Mouse (Mus musculus): ENCODE measurements at regions not wholly inside any gene's neighbourhood (a gene's known extent, or its start where the extent isn't known, plus 50 kb on each side); places are given as distances from the start of the nearest gene placed in this dataset.

DNA sequence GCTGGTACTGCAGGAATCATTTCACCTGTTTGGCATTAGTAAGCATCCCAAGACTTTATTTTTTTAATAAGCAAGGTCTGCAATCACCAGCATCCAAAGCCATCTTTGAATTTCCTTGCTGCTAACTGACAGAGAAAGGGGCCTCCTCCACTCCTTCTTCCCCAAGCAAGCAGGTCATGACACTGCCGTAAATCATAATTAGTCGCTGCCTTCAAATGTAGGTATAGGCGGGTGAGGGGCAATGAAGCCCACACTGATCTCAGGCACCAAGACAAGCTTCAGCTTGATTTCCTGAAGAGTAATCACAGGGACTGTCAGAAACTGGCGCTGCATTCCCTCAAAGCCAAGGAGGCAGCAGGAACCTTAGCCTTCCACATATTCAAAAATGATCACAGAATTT, 73.3 kb upstream of the Ptprt start:
- no peak for DNase-seq (ENCODE audit: low spot score in 2 of 2)

DNA sequence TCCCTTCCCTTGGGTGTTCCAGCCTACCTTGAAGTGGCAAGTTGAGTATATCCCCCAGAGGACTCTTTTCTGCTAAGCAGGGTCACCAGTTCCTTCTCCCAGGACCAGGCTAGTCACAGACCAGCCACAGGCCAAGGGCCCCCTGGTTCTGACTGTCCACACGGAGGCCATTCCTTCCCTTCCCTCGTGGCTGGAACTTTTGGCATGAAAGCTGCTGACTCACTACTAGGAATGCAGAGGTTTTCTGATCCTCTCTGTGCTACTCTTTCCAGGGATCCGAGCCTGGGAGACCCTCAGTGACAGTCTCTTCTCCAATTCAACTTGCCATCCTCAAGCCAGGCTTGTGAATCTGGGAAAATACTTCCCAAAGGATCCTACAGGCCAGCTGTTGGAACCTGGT, 59.1 kb upstream of the Ptprt start:
- no peak for DNase-seq (ENCODE audit: low spot score in 2 of 2)

DNA sequence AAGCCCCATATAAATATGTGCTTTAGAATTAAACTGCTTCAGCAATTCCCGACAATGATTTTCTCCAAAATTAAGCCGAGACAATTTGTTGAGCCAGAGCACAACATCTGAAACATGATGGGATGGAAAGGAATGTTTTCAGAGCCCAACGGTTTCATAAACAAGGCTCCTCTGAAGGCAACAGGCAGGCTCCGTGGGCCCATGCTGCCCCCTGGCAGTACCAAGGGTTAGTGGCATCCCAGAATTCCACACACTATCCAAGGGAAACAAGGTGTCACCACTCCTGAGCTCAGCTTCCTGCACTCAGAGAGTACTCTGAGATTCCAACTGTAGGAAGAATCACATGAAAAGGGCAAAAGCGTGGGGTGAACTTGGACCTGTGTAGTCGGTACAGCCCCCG, 57.5 kb upstream of the Ptprt start:
- no peak for DNase-seq (ENCODE audit: low spot score in 2 of 2)

DNA sequence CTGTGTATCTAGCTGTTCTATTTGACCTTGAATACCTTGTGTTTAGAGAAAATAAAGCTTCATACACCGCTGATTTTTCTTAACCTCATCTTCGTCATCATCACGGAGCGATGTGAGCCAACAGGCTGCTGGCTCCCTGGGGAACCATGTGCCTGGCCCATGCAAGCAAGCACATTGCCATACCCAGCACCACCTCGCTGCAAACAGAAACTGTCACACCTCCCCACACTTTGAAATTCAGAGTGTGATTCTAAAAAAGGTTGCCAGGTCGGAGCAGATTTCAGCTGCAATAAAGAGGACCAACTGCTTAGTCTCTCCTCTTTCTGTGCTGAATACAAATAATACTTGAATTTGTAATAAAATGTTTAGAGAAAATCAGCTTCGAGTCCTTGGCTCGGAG, 54.0 kb upstream of the Ptprt start:
- DNase-seq (ENCODE audit: low spot score in 2 of 2): no peak

GRCm38 (mm10) chr2:162712972-162713371, 52.0 kb upstream of the Ptprt start:
- DNase-seq (ENCODE audit: low spot score in 2 of 2): no peak

GRCm38 (mm10) chr2:162712394-162712793, 51.4 kb upstream of the Ptprt start:
- no peak for DNase-seq (ENCODE audit: low spot score in 2 of 2)
